Mouse (Mus musculus): ENCODE measurements around the gene Tmbim7.

The Tmbim7 gene

DNA sequence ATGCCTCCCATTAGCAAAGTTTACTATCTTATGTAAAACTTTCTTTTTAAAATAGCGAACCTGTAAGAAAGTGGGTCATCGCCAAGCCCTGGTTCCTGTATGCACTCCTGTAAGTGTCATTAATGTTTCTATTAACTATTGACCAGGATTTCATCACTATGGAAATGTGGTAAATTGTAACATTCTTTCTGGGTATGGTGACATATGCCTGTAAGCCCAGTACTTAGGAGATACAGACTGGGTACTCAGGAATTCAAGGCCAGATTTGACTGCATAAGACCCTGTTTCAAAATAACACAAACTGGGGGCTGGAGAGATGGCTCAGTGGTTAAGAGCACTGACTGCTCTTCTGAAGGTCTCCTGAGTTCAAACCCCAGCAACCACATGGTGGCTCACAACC is 14.2 kb downstream of the Tmbim7 start:
- DNase-seq (ENCODE audit: low read depth, low spot score), result no peak

DNA sequence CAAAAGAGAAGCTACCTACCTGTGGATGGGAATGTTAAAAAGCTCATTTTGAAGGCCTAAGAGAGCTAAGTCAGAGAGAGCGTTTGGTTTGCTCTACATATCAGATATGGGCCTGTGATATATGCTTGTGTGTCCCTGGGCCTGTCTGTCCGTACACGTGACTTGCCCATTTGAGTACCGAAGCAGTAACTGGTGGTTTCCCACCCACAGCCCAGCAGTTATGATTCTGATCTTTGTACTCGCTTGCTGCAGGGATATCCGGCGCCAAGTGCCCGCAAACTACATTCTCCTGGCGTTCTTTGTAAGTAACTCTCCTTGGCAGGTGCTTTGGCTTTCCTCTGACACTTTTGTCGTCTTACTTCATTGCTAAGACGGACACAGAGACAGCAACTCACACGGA is 15.6 kb downstream of the Tmbim7 start:
- DNase-seq (ENCODE audit: low read depth, low spot score), result no peak

DNA sequence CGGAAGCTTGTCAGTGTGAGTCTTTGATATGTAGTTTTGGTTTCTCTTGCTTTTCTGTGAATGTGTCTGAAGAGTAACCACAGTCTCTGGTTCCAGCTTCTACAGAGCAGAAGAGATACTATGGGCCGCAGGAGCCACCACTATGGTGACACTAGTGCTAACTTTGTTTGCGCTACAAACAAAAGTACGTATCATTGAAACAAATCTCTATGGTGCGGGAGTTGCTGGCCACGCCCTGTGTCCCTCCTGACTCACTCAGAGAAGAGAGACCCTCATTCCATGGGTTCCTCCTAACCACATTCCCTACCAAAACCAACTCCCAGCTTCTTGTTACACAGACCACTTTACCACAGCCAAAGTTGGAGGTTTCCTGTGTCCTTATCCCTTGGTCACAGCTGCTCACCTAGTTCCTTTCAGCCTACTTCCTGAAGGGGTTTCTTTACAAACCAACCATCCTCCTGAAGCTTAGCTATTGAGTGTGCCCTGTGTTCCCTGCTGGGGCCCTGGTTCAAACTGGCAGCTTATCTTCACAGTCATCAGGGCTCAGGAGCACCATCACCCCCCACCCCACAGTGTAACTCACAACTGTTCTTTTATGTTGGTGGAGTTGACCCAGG is 19.1 kb downstream of the Tmbim7 start:
- no peak for DNase-seq (ENCODE audit: low read depth, low spot score)

DNA sequence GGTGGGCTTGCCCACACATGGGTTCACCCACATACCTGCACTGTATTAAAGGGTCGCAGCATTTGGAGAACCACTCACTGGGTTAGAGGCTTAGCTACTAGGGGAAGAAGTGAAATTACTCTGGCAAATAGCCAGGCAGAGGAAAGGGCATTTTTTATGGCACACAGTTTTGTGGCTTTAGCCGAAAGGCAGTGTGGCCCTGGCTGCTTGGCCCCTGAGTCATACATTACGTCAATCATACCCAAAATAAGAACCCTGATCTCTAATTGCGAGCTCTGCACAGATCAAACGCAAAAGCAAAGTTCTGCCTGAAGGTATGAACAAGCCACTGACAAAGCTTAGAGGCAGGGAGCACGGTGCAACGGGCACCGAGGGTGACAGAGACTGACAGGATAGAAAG is 37.3 kb downstream of the Tmbim7 start:
- no peak for DNase-seq (ENCODE audit: low read depth, low spot score)

DNA sequence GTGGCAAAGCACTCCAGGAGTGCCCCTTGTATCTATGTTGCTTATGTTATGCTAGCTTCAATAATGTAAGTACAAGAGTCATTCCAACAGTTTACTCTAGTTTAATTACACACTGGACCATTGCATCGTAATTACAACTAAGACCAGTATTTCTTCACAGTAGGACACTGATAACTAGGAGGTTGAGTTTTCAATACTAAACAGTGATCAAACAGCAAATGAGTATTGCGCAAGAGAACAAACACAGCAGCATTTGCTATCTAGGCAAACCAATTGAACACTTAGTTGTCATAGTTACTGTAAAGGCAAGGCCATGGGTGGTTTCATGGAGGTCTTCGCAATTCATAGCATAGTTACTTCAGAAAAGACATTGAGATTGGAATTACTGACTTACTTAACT is 40.3 kb downstream of the Tmbim7 start:
- DNase-seq (ENCODE audit: low read depth, low spot score), result no peak

DNA sequence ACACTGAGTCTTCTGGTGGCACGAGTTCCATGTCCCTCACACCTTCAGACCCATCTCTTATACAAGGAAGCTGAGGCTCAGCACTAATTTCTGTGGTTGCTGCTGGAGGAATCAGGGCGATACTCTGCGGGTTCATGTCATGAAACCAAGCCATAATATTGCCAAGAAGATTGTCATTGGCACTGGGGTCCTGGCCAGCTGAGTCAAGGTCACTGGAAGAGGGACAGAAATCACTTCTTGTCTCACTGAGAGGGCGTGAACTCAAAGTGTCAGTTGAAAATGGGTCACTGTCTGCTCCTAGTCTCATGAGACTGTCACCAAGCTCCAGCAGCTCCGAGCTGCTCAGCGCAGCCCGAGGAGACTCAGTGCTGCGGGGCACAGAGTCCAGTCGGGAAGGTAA is 42.0 kb downstream of the Tmbim7 start:
- no peak for DNase-seq (ENCODE audit: low read depth, low spot score)

DNA sequence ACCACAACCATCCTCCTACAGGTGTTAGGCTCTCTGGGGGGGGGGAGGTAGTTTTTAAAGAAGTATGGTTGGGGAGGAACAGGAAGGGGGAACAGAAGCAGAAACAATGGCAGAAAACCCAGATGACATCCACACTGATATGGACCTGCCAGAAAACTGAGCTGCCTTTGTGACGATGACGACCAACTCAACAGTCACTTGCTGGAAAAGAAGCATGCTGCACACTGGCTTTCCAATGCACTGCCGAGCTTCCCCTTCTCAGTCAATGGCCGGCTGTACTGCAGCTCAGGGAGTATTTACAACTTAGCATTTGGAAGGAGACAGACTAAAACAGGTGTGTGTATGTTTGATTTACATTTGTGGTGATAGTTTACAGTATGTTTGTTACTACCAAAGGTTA is 44.2 kb downstream of the Tmbim7 start:
- DNase-seq (ENCODE audit: low read depth, low spot score), result no peak

- no peak for DNase-seq (ENCODE audit: low read depth, low spot score)
Measured at GRCm38 (mm10) chr5:3696031-3696430, 45.0 kb downstream of the Tmbim7 start.

GRCm38 (mm10) chr5:3700025-3700424 is 49.0 kb downstream of the Tmbim7 start:
- DNase-seq (ENCODE audit: low read depth, low spot score), result no peak

DNA sequence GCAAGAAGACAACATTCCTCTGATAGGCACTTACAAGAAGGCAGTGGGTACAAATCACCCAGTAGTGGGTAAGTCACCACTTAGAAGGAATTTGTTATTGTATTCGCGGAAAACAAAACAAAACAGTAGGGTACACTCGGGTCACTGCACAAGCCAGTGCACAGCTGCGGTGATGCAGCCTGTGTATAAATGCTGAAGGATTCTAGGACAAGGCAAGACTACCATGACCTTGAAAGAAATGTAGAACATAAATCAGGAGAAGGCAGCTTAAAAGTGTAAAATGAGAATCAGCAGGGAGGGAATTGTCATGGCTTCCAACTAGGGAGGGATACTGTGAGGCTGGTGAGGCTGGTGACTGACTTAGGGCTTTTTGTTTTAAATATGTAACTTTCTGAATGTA is 51.2 kb downstream of the Tmbim7 start:
- no peak for DNase-seq (ENCODE audit: low read depth, low spot score)

GRCm38 (mm10) chr5:3715800-3716199 is 64.8 kb downstream of the Tmbim7 start:
- DNase-seq (ENCODE audit: low read depth, low spot score), result no peak

DNA sequence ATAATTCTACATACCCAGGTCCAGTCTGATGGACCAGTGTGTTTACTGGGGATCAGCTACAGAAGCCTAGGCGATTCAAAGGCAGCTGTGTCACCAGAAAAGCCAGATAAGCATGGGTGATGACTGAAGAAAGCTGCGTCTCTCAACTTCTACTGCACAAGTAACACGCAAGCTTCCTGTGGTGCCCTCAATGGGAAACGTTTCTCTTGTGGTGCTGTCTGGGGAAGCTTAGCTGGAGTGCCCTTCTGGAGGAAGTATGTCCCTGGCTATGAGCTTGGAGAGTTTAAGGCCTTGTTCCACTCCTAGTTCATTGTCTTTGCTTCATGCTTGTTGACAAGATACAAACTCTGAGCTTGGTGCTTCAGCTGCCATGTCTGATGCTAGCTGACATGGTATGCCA is 68.4 kb downstream of the Tmbim7 start:
- DNase-seq (ENCODE audit: low read depth, low spot score), result no peak

DNA sequence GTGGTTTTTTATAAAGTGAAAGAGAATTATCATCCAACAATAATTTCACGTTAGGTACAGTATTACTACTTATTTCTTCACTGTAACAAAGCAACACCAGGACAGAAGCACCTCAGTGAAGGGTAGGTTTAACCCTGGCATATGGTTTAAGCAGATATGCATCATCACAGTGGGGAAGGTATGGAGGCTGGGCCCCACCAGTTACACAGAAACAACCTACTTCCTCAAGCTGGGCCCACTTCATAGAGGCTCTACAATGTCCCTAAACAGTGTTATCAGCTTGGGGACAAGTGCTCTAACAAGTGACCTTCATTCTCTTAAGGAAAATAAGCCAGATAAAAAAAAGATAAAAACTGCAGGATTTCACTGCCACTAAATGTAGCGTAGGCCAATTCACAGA is 71.9 kb downstream of the Tmbim7 start:
- DNase-seq (ENCODE audit: low read depth, low spot score), result no peak

DNA sequence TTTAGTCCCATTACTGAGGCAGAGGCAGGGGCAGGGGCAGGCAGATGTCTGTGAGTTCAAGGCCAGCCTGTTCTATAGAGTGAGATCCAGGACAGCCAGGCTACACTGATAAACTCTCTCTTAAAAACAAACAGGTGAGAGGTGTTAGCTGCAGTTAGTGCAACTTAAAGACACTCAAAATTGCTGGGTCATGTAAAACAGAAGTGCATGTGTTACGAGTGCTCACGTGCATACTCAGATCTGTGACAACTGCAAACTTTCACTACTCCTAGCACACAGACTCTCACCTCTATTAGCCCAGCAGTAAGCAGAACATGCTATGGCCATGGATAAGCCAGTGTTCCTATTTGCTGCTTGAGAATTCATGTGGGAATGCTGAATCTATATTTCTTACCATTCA is 72.4 kb downstream of the Tmbim7 start:
- no peak for DNase-seq (ENCODE audit: low read depth, low spot score)

DNA sequence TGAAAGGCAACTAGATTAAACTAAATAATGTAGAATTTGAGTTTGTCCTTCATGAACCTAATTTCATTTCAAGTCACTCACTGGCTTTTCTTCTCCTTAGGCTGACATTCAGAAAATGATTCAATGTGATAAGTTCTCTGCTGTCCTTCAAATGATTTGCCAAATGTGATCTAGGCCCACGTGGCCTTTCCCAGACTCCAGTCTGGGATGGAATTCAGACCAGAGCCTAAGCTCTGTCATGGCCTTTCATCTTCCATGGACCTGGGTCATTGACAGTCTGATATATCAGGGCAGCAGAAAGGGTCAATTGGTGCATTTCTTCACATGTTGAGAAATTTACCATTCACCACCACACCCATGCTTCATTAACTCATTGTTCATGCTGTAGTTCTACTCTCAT is 74.5 kb downstream of the Tmbim7 start:
- DNase-seq (ENCODE audit: low read depth, low spot score), result no peak

DNA sequence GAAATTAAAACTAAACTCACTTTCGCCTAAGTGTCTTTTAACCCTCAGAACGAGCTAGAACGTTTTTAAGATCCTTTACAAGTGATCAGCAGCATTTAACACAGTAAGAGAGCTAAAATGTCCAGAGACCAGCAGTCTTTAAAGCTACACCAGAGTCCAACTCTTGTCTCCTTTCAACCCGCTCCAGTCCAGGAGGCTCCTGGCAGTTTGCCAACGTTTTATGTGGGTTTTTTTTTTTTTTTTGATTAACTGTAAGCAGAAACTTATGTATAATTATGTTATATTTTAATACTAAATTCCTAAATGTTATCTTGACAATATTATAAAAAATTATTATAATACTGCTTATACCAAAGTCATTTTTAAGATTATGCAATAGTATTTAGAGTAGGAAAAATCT is 77.8 kb downstream of the Tmbim7 start:
- no peak for DNase-seq (ENCODE audit: low read depth, low spot score)

Measured in WW6 (cell line).